Mouse (Mus musculus): Measurements from ENCODE around the gene Ppm1n. TPM values are rescaled to one million over a fixed set of nuclear protein-coding genes. Genes with fewer than 3 reads are reported as not detected.

The Ppm1n gene
- total and polyA plus RNA-seq, 3 experiments, result not detected

DNA sequence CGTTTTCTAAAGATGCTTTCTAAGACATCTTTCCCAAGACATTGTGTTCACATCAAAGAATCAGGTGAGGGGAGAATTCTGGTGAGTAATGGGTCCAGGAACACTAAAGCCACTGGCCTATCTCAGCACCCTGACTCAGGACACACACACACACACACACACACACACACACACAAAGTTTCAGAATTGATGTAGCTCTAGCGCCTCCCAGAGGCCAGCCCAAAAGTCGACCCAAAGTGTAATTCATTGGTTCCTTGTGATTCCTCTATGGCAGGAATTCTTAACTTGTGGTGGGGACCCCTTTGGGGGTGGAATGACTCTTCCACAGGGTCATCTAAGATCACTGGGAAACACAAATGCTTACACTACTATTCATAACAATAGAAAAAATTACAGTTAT lies 19.3 kb upstream of the Ppm1n start:
- H3K4me3 ChIP-seq (ENCODE audit: control insufficient read depth in 1 of 2, insufficient read depth in 1 of 2, low read depth in 2 of 2, low read length in 2 of 2), result no peak overlapping the region
- H3K27ac ChIP-seq (ENCODE audit: control insufficient read depth, low read depth, low read length), result no peak overlapping the region
- H3K27me3 ChIP-seq (ENCODE audit: control insufficient read depth in 1 of 2, insufficient read depth in 2 of 2, low read length in 2 of 2), result no peaks in the 10 kb centered on the region
- no peaks in the 10 kb centered on the region for H3K9me3 ChIP-seq (replicated peaks; ENCODE audit: insufficient read depth, low read length)
- TF ChIP-seq ZNF384 (IDR thresholded peaks at IDR 0.05; ENCODE audit: low read depth, low read length) (no peak), ZKSCAN1 (IDR thresholded peaks at IDR 0.05; ENCODE audit: low read depth, low read length) (no peak), ZC3H11A (IDR thresholded peaks at IDR 0.05; ENCODE audit: low read depth, low read length) (peak; percentile 62), HCFC1 (IDR thresholded peaks at IDR 0.05; ENCODE audit: low read depth, low read length) (peak; percentile 64; the same call in 1 of the 2 replicates), CTCF (IDR thresholded peaks at IDR 0.05 in 2 of 3, conservative IDR thresholded peaks at IDR 0.05 in 1 of 3; ENCODE audit: control insufficient read depth in 1 of 3, insufficient read depth in 1 of 3, low read depth in 2 of 3, low read length in 3 of 3, poor library complexity in 1 of 3, severe bottlenecking in 1 of 3) (peak; percentile 45 to 87 (median 75)), TCF12 (IDR thresholded peaks at IDR 0.05; ENCODE audit: low read depth, low read length) (no peak), ZMIZ1 (IDR thresholded peaks at IDR 0.05; ENCODE audit: low read depth, low read length) (no peak), UBTF (IDR thresholded peaks at IDR 0.05; ENCODE audit: borderline replicate concordance, insufficient read depth, low read depth, low read length) (no peak), MYC (IDR thresholded peaks at IDR 0.05; ENCODE audit: low read depth, low read length) (no peak), BHLHE40 (IDR thresholded peaks at IDR 0.05; ENCODE audit: borderline replicate concordance, low read depth, low read length) (no peak), SIN3A (IDR thresholded peaks at IDR 0.05; ENCODE audit: low read length) (peak; percentile 48; the same call in 1 of the 2 replicates), TBP (IDR thresholded peaks at IDR 0.05; ENCODE audit: low read depth, low read length) (no peak), USF1 (IDR thresholded peaks at IDR 0.05; ENCODE audit: low read depth, low read length) (no peak), RAD21 (IDR thresholded peaks at IDR 0.05; ENCODE audit: low read depth, low read length) (peak; percentile 78), JUND (IDR thresholded peaks at IDR 0.05; ENCODE audit: low read depth, low read length) (no peak), MAZ (IDR thresholded peaks at IDR 0.05; ENCODE audit: low read depth, low read length) (no peak), USF2 (IDR thresholded peaks at IDR 0.05; ENCODE audit: borderline replicate concordance in 1 of 2, insufficient read depth in 1 of 2, low read depth in 1 of 2, low read length in 2 of 2) (no peak), SMC3 (IDR thresholded peaks at IDR 0.05; ENCODE audit: low read depth, low read length) (peak; percentile 67), ELF1 (IDR thresholded peaks at IDR 0.05; ENCODE audit: low read depth, low read length) (no peak), GABPA (IDR thresholded peaks at IDR 0.05; ENCODE audit: low read depth, low read length) (no peak), POLR2A (IDR thresholded peaks at IDR 0.05; ENCODE audit: control insufficient read depth in 1 of 2, insufficient read depth in 1 of 2, low read depth in 1 of 2, low read length in 2 of 2, poor library complexity in 1 of 2) (no peak), MEF2A (IDR thresholded peaks at IDR 0.05; ENCODE audit: extremely low read depth, insufficient replicate concordance, low read depth, low read length, poor library complexity, severe bottlenecking) (no peak)
- no peak overlapping the region for H3K9ac ChIP-seq (ENCODE audit: control insufficient read depth, low read depth, low read length, poor library complexity, severe bottlenecking)
- peaks cover 0 to 6% of the 10 kb centered on the region in 2 experiments; a peak in 2 of 4 replicates for H3K4me1 ChIP-seq (ENCODE audit: control insufficient read depth in 1 of 2, insufficient read depth in 2 of 2, low read length in 2 of 2)
- no peaks in the 10 kb centered on the region for H3K79me2 ChIP-seq (ENCODE audit: control insufficient read depth, insufficient read depth, low read length, poor library complexity)
- no peaks in the 10 kb centered on the region for H3K36me3 ChIP-seq (ENCODE audit: control insufficient read depth in 1 of 2, insufficient read depth in 2 of 2, low read length in 2 of 2)
- peak; percentile 76 for DNase-seq (ENCODE audit: low read depth, low spot score)

All from MEL (cell line).